Mouse (Mus musculus) intestine, embryonic 14.5 days (tissue): ENCODE measurements around the gene Synrg. TPM values are rescaled to one million over a fixed set of nuclear protein-coding genes. Genes with fewer than 3 reads are reported as not detected.

Experiments used
- ATAC-seq: fragments of 200-750 bp; cut with Nextera tagmentation; replicated peaks from 2 replicates; pipeline ENCODE4 v1.8.0; 2017; ENCODE audit warnings: low read depth, moderate number of reproducible peaks, moderate TSS enrichment, moderate library complexity; ENCODE audit not compliant: low FRiP score, low TSS enrichment
- DNase-seq: peaks from one replicate; pipeline ENCODE4 v3.0.0-alpha.2; 2018; ENCODE audit warnings: low spot score
- H3K27ac ChIP-seq: fragments of 300-500 bp; sonication (generic); 2 replicates; pipeline ENCODE4 v1.5.1; 2014; ENCODE audit warnings: low read depth, mild to moderate bottlenecking, control low read depth
- H3K27me3 ChIP-seq: fragments of 300-500 bp; sonication (generic); replicated peaks from 2 replicates; pipeline ENCODE4 v1.6.1; 2014; ENCODE audit warnings: low read length, control low read depth; ENCODE audit not compliant: control insufficient read depth, insufficient read depth
- H3K36me3 ChIP-seq: fragments of 300-500 bp; sonication (generic); 2 replicates; pipeline ENCODE4 v1.6.1; 2014; ENCODE audit warnings: low read length, control low read depth; ENCODE audit not compliant: control insufficient read depth, insufficient read depth
- H3K4me1 ChIP-seq: fragments of 300-500 bp; sonication (generic); replicated peaks from 2 replicates; pipeline ENCODE4 v1.6.1; 2014; ENCODE audit warnings: low read length, control low read depth, mixed read lengths; ENCODE audit not compliant: control insufficient read depth, insufficient read depth
- H3K4me2 ChIP-seq: fragments of 300-500 bp; sonication (generic); 2 replicates; pipeline ENCODE4 v1.6.1; 2014; ENCODE audit warnings: low read length
- H3K4me3 ChIP-seq: fragments of 300-500 bp; sonication (generic); 2 replicates; pipeline ENCODE4 v1.5.1; 2014; ENCODE audit warnings: low read depth, low read length, control low read depth, mixed read lengths
- H3K9ac ChIP-seq: fragments of 300-500 bp; sonication (generic); 2 replicates; pipeline ENCODE4 v1.6.1; 2014; ENCODE audit warnings: mild to moderate bottlenecking, low read length
- H3K9me3 ChIP-seq: fragments of 300-500 bp; sonication (generic); 2 replicates; pipeline ENCODE4 v1.6.1; 2016; ENCODE audit warnings: low read length, control low read depth; ENCODE audit not compliant: control insufficient read depth
- WGBS: fragments of 180-500 bp; shearing (Covaris S2); extraction: QIAGEN DNeasy Blood & Tissue Kit; methylation state at CpG from one replicate; pipeline ENCODE4 v1.1.7; 2014; 5-methylcytosine and 5-hydroxymethylcytosine counted together
- polyA plus RNA-seq: library from polyadenylated mRNA; unstranded; fragments of >200 nt; fragmentation: Nextera tagmentation; extraction: Ambion mirVana; gene quantifications from 2 replicates; pipeline ENCODE4 v1.2.1, GENCODE M21; 2014

Gene Synrg
- polyA plus RNA-seq, 1 experiment from 2014 or later: 10.9 TPM

DNA sequence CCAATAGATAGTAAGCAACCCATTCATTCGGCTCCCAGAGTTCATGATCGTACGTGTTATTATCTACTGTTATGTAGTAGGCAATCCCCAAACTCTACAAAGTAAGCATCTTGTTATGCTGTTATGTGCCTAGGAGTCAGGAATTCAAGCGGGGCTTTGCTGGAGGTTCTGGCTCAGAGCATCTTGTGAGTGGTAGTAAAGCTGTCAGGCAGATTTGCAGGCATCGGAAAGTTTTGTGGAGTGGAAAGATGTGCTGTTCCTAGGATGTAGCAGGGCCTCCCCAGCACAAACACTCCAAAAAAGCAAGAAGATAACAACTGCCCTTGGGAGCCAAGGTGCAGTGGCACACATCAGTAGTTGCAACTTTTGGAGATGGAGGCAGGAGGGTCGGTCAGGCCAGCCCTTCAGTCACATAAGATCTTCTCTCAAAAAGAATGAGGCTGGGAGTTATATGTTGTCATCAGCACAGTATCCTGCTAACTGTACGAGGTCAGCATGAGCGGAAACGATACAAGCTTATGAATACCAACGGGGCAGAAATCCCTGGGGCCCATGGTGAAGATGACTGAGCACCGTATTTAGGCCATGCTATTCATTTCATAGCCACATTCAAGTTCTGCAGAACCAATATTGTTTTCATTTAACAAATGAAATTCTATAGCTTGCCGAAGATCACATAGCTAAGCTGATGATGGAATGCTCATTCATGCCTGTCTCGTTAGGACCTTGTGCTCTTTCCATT lies 12.2 kb downstream of the Synrg start:
- DNase-seq (no peak), ATAC-seq (no peak)
- Histone ChIP-seq H3K4me1 (no peaks in the 10 kb centered on the region), H3K9ac (no peak overlapping the region), H3K27ac (no peak overlapping the region), H3K27me3 (no peaks in the 10 kb centered on the region), H3K36me3 (peaks cover 39% of the 10 kb centered on the region), H3K4me3 (no peak overlapping the region), H3K9me3 (no peaks in the 10 kb centered on the region), H3K4me2 (no peak overlapping the region)
- 78% methylated on average over 13 of the region's 13 CpGs for WGBS

GRCm38 (mm10) chr11:83977810-83978209 lies 13.6 kb downstream of the Synrg start:
- H3K27me3 ChIP-seq: no peaks in the 10 kb centered on the region
- H3K9ac ChIP-seq: no peak overlapping the region
- H3K4me2 ChIP-seq: no peak overlapping the region
- ATAC-seq (no peak), DNase-seq (no peak)
- H3K27ac ChIP-seq: no peak overlapping the region
- H3K4me1 ChIP-seq: no peaks in the 10 kb centered on the region
- 87% methylated on average over 2 of the region's 2 CpGs for WGBS
- H3K36me3 ChIP-seq: peaks cover 41% of the 10 kb centered on the region
- no peaks in the 10 kb centered on the region for H3K9me3 ChIP-seq
- H3K4me3 ChIP-seq: no peak overlapping the region

GRCm38 (mm10) chr11:83979992-83980391 lies 15.8 kb downstream of the Synrg start:
- Histone ChIP-seq H3K27ac (no peak overlapping the region), H3K36me3 (peaks cover 52% of the 10 kb centered on the region), H3K9ac (no peak overlapping the region), H3K4me2 (no peak overlapping the region), H3K4me1 (no peaks in the 10 kb centered on the region), H3K4me3 (no peak overlapping the region), H3K27me3 (no peaks in the 10 kb centered on the region), H3K9me3 (no peaks in the 10 kb centered on the region)
- WGBS: 85% methylated on average over 6 of the region's 6 CpGs
- DNase-seq (no peak), ATAC-seq (no peak)

DNA sequence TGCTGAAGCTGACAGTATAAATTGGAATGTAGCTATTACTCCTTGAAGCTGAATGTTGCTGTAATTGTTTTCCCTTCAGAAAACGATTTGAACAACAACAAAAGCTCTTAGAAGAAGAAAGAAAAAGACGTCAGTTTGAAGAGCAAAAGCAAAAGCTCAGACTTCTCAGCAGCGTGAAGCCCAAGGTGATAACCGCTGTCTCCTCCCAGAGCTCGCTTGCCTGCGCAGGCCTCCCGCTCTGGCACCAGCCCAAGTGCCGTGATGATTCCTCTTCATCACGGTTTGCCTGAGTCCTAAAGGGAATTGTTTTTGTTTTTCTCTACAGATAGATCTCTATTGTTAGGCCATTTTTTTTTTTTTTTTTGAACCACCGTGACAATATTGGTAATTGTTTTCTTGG lies 17.1 kb downstream of the Synrg start:
- Histone ChIP-seq H3K36me3 (peaks cover 61% of the 10 kb centered on the region), H3K27me3 (no peaks in the 10 kb centered on the region), H3K4me2 (no peak overlapping the region), H3K27ac (no peak overlapping the region), H3K4me3 (no peak overlapping the region), H3K4me1 (no peaks in the 10 kb centered on the region), H3K9me3 (no peaks in the 10 kb centered on the region), H3K9ac (no peak overlapping the region)
- DNase-seq (no peak), ATAC-seq (no peak)
- WGBS: 86% methylated on average over 10 of the region's 10 CpGs

DNA sequence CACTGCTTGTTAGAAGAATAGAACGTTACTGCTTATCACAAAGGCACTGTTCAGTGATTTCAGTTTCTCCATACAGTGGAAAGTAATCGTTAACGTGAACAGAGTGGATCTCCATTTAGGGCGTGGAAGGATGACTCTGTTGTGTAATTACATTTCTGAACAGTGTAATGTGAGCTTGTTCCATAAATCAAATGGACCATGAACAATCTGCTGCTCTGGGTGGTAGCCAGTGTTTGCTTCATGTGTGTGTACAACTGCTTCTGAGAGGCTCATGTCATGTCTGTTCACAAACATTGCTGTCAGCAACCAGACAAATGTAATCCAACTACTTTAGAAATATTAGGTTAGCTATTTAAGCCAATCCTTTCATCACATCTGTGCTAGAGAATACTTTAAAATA lies 27.5 kb downstream of the Synrg start:
- DNase-seq (no peak), ATAC-seq (no peak)
- H3K9ac ChIP-seq: no peak overlapping the region
- no peaks in the 10 kb centered on the region for H3K9me3 ChIP-seq
- H3K4me3 ChIP-seq: no peak overlapping the region
- WGBS: 76% methylated on average over 4 of the region's 4 CpGs
- no peak overlapping the region for H3K27ac ChIP-seq
- H3K27me3 ChIP-seq: no peaks in the 10 kb centered on the region
- peaks cover 45% of the 10 kb centered on the region for H3K36me3 ChIP-seq
- no peak overlapping the region for H3K4me2 ChIP-seq
- no peaks in the 10 kb centered on the region for H3K4me1 ChIP-seq

DNA sequence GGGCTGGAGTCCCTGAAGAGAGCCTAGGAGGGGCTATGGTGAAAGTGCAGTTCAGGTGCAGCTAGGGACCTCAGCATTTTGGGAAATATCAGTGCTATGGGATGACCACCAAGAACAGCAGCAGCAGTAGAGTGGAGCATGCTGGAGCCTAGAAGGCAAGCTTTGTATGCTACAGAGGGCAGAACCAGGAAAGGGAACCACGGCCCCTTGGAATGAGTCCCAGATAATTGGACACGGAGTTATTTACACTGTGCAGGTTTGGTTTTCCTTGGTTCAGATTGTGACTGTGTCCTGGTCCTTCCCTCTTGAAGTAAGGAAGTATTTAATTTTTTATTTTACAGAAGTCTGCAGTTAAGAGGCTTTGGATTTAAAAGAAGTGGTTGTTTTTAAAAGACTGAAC lies 29.2 kb downstream of the Synrg start:
- Histone ChIP-seq H3K4me2 (no peak overlapping the region), H3K36me3 (peaks cover 57% of the 10 kb centered on the region), H3K27ac (no peak overlapping the region), H3K27me3 (no peaks in the 10 kb centered on the region), H3K4me3 (no peak overlapping the region), H3K4me1 (no peaks in the 10 kb centered on the region), H3K9me3 (no peaks in the 10 kb centered on the region), H3K9ac (no peak overlapping the region)
- no peak for DNase-seq
- 64% methylated on average over 2 of the region's 2 CpGs for WGBS
- ATAC-seq: no peak

- DNase-seq: no peak
- no peak overlapping the region for H3K9ac ChIP-seq
- 85% methylated on average over 3 of the region's 3 CpGs for WGBS
- no peaks in the 10 kb centered on the region for H3K9me3 ChIP-seq
- no peaks in the 10 kb centered on the region for H3K27me3 ChIP-seq
- H3K4me3 ChIP-seq: no peak overlapping the region
- H3K36me3 ChIP-seq: peaks cover 56% of the 10 kb centered on the region
- no peaks in the 10 kb centered on the region for H3K4me1 ChIP-seq
- no peak for ATAC-seq
- no peak overlapping the region for H3K27ac ChIP-seq
- H3K4me2 ChIP-seq: no peak overlapping the region
Observed at GRCm38 (mm10) chr11:83994481-83994880, 30.3 kb downstream of the Synrg start.

DNA sequence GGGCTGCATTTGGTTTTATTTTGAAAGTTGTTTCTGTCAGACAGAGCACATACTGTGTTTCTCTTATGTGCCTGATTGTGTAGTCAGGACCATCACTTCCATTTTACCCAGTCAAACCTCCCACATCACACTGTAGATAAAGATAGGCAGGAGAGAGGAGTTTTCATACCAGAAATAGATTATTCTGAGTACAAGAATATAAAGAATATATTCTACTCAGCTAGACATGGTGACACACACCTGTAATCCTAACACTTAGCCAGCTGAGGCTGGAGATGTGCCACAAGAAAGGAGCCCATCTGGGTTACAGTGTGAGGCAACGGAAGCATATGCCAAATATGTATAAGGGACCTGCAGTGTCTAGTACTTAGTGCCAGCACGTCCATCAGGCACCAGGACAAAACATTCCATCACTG lies 31.3 kb downstream of the Synrg start:
- Histone ChIP-seq H3K27ac (no peak overlapping the region), H3K9me3 (no peaks in the 10 kb centered on the region), H3K9ac (no peak overlapping the region), H3K4me1 (no peaks in the 10 kb centered on the region), H3K4me2 (no peak overlapping the region), H3K4me3 (no peak overlapping the region), H3K27me3 (no peaks in the 10 kb centered on the region), H3K36me3 (peaks cover 51% of the 10 kb centered on the region)
- ATAC-seq: no peak
- DNase-seq: no peak
- 87% methylated on average over 2 of the region's 2 CpGs for WGBS

GRCm38 (mm10) chr11:83997171-83997868 lies 33.1 kb downstream of the Synrg start:
- H3K4me2 ChIP-seq: no peak overlapping the region
- no peak overlapping the region for H3K4me3 ChIP-seq
- 85% methylated on average over 5 of the region's 5 CpGs for WGBS
- H3K27ac ChIP-seq: no peak overlapping the region
- H3K9me3 ChIP-seq: no peaks in the 10 kb centered on the region
- H3K27me3 ChIP-seq: no peaks in the 10 kb centered on the region
- H3K9ac ChIP-seq: no peak overlapping the region
- no peaks in the 10 kb centered on the region for H3K4me1 ChIP-seq
- H3K36me3 ChIP-seq: peaks cover 54% of the 10 kb centered on the region
- ATAC-seq (no peak), DNase-seq (no peak)
